Mouse (Mus musculus): ENCODE data around the gene Eya4.

- TF ChIP-seq EP300 (IDR thresholded peaks at IDR 0.05; ENCODE audit: insufficient read depth, low read depth, low read length), result no peak
- TF ChIP-seq CTCF (IDR thresholded peaks at IDR 0.05; ENCODE audit: low read depth, low read length), result peak; percentile 55
- no peak for TF ChIP-seq POLR2A (IDR thresholded peaks at IDR 0.05; ENCODE audit: insufficient read depth, low read length)
Observed at GRCm38 (mm10) chr10:23086352-23087215, 264.0 kb downstream of the Eya4 start.

Measured in ES-Bruce4 (cell line).